Mouse (Mus musculus): Measurements from ENCODE around the gene Stap2. TPM values are rescaled to one million over a fixed set of nuclear protein-coding genes. Genes with fewer than 3 reads are reported as not detected.

The Stap2 gene
- polyA plus RNA-seq, 1 experiment from 2014 or later: 6.0 TPM

- H3K4me1 ChIP-seq (replicated peaks; ENCODE audit: control insufficient read depth, insufficient read depth, low read length): peaks cover 6% of the 10 kb centered on the region; the same call in 1 of the 2 replicates
- no peak overlapping the region for H3K4me3 ChIP-seq (replicated peaks; ENCODE audit: low read length)
- DNase-seq (ENCODE audit: low spot score): no peak
- H3K27me3 ChIP-seq (ENCODE audit: control insufficient read depth, insufficient read depth, low read length): no peaks in the 10 kb centered on the region
- no peak overlapping the region for H3K4me2 ChIP-seq (replicated peaks)
- H3K36me3 ChIP-seq (replicated peaks; ENCODE audit: control insufficient read depth, insufficient read depth): peaks cover 48% of the 10 kb centered on the region
- ATAC-seq (ENCODE audit: low FRiP score): no peak
- H3K9me3 ChIP-seq (ENCODE audit: control insufficient read depth, low read length): no peaks in the 10 kb centered on the region
- WGBS: 87% methylated on average over 9 of the region's 9 CpGs
- H3K27ac ChIP-seq: no peak overlapping the region
- H3K9ac ChIP-seq: no peak overlapping the region
Observed at GRCm38 (mm10) chr17:56030238-56030870, 25.0 kb upstream of the Stap2 start.

- Histone ChIP-seq H3K4me1 (replicated peaks; ENCODE audit: control insufficient read depth, insufficient read depth, low read length) (0 out of 2 replicates have a peak, but pooled peaks cover 8% of the 10 kb centered on the region), H3K9ac (no peak overlapping the region), H3K4me2 (replicated peaks) (no peak overlapping the region), H3K4me3 (replicated peaks; ENCODE audit: low read length) (no peak overlapping the region), H3K36me3 (replicated peaks; ENCODE audit: control insufficient read depth, insufficient read depth) (peaks cover 29% of the 10 kb centered on the region), H3K27ac (no peak overlapping the region), H3K9me3 (ENCODE audit: control insufficient read depth, low read length) (no peaks in the 10 kb centered on the region), H3K27me3 (ENCODE audit: control insufficient read depth, insufficient read depth, low read length) (no peaks in the 10 kb centered on the region)
- ATAC-seq (ENCODE audit: low FRiP score) (no peak), DNase-seq (ENCODE audit: low spot score) (no peak)
- 95% methylated on average over 5 of the region's 5 CpGs for WGBS
Observed at GRCm38 (mm10) chr17:56027801-56028441, 22.5 kb upstream of the Stap2 start.

GRCm38 (mm10) chr17:56026881-56027280 is 21.5 kb upstream of the Stap2 start:
- Histone ChIP-seq H3K36me3 (replicated peaks; ENCODE audit: control insufficient read depth, insufficient read depth) (peaks cover 21% of the 10 kb centered on the region), H3K9me3 (ENCODE audit: control insufficient read depth, low read length) (no peaks in the 10 kb centered on the region), H3K4me2 (replicated peaks) (no peak overlapping the region), H3K4me3 (replicated peaks; ENCODE audit: low read length) (no peak overlapping the region), H3K9ac (no peak overlapping the region), H3K27ac (no peak overlapping the region), H3K4me1 (replicated peaks; ENCODE audit: control insufficient read depth, insufficient read depth, low read length) (peaks cover 14% of the 10 kb centered on the region; the same call in 1 of the 2 replicates), H3K27me3 (ENCODE audit: control insufficient read depth, insufficient read depth, low read length) (no peaks in the 10 kb centered on the region)
- WGBS: 85% methylated on average over 1 of the region's 1 CpGs
- ATAC-seq (ENCODE audit: low FRiP score) (no peak), DNase-seq (ENCODE audit: low spot score) (no peak)

- DNase-seq (ENCODE audit: low spot score) (no peak), ATAC-seq (ENCODE audit: low FRiP score) (no peak)
- WGBS: 95% methylated on average over 1 of the region's 1 CpGs
- Histone ChIP-seq H3K36me3 (replicated peaks; ENCODE audit: control insufficient read depth, insufficient read depth) (peaks cover 20% of the 10 kb centered on the region), H3K4me3 (replicated peaks; ENCODE audit: low read length) (no peak overlapping the region), H3K27me3 (ENCODE audit: control insufficient read depth, insufficient read depth, low read length) (no peaks in the 10 kb centered on the region), H3K4me1 (replicated peaks; ENCODE audit: control insufficient read depth, insufficient read depth, low read length) (peaks cover 14% of the 10 kb centered on the region; the same call in 1 of the 2 replicates), H3K4me2 (replicated peaks) (no peak overlapping the region), H3K9me3 (ENCODE audit: control insufficient read depth, low read length) (no peaks in the 10 kb centered on the region), H3K9ac (no peak overlapping the region), H3K27ac (no peak overlapping the region)
Observed at GRCm38 (mm10) chr17:56026303-56026702, 20.9 kb upstream of the Stap2 start.

GRCm38 (mm10) chr17:56024931-56025330 is 19.5 kb upstream of the Stap2 start:
- H3K4me3 ChIP-seq (replicated peaks; ENCODE audit: low read length): no peak overlapping the region
- H3K27ac ChIP-seq: no peak overlapping the region
- H3K4me2 ChIP-seq (replicated peaks): no peak overlapping the region
- DNase-seq (ENCODE audit: low spot score) (no peak), ATAC-seq (ENCODE audit: low FRiP score) (no peak)
- 87% methylated on average over 5 of the region's 5 CpGs for WGBS
- H3K4me1 ChIP-seq (replicated peaks; ENCODE audit: control insufficient read depth, insufficient read depth, low read length): peaks cover 14% of the 10 kb centered on the region; the same call in 1 of the 2 replicates
- no peaks in the 10 kb centered on the region for H3K9me3 ChIP-seq (ENCODE audit: control insufficient read depth, low read length)
- H3K9ac ChIP-seq: no peak overlapping the region
- peaks cover 23% of the 10 kb centered on the region for H3K36me3 ChIP-seq (replicated peaks; ENCODE audit: control insufficient read depth, insufficient read depth)
- H3K27me3 ChIP-seq (ENCODE audit: control insufficient read depth, insufficient read depth, low read length): no peaks in the 10 kb centered on the region

GRCm38 (mm10) chr17:56024476-56024875 is 19.1 kb upstream of the Stap2 start:
- Histone ChIP-seq H3K4me3 (replicated peaks; ENCODE audit: low read length) (no peak overlapping the region), H3K9ac (no peak overlapping the region), H3K36me3 (replicated peaks; ENCODE audit: control insufficient read depth, insufficient read depth) (peaks cover 28% of the 10 kb centered on the region), H3K27ac (no peak overlapping the region), H3K27me3 (ENCODE audit: control insufficient read depth, insufficient read depth, low read length) (no peaks in the 10 kb centered on the region), H3K4me2 (replicated peaks) (no peak overlapping the region), H3K9me3 (ENCODE audit: control insufficient read depth, low read length) (no peaks in the 10 kb centered on the region), H3K4me1 (replicated peaks; ENCODE audit: control insufficient read depth, insufficient read depth, low read length) (peaks cover 14% of the 10 kb centered on the region; the same call in 1 of the 2 replicates)
- 69% methylated on average over 2 of the region's 2 CpGs for WGBS
- no peak for DNase-seq (ENCODE audit: low spot score)
- no peak for ATAC-seq (ENCODE audit: low FRiP score)

GRCm38 (mm10) chr17:56023386-56023785 is 18.0 kb upstream of the Stap2 start:
- Histone ChIP-seq H3K4me1 (replicated peaks; ENCODE audit: control insufficient read depth, insufficient read depth, low read length) (peaks cover 14% of the 10 kb centered on the region; the same call in 1 of the 2 replicates), H3K27me3 (ENCODE audit: control insufficient read depth, insufficient read depth, low read length) (no peaks in the 10 kb centered on the region), H3K4me2 (replicated peaks) (no peak overlapping the region), H3K4me3 (replicated peaks; ENCODE audit: low read length) (no peak overlapping the region), H3K9ac (no peak overlapping the region), H3K9me3 (ENCODE audit: control insufficient read depth, low read length) (no peaks in the 10 kb centered on the region), H3K36me3 (replicated peaks; ENCODE audit: control insufficient read depth, insufficient read depth) (peaks cover 30% of the 10 kb centered on the region), H3K27ac (0 out of 2 replicates have a peak overlapping the region, but pooled peaks have one; percentile 28)
- 78% methylated on average over 5 of the region's 5 CpGs for WGBS
- DNase-seq (ENCODE audit: low spot score) (no peak), ATAC-seq (ENCODE audit: low FRiP score) (no peak)

GRCm38 (mm10) chr17:56022989-56023290 is 17.6 kb upstream of the Stap2 start:
- WGBS: 81% methylated on average over 4 of the region's 4 CpGs
- Histone ChIP-seq H3K9me3 (ENCODE audit: control insufficient read depth, low read length) (no peaks in the 10 kb centered on the region), H3K4me2 (replicated peaks) (no peak overlapping the region), H3K27ac (0 out of 2 replicates have a peak overlapping the region, but pooled peaks have one; percentile 28), H3K9ac (no peak overlapping the region), H3K36me3 (replicated peaks; ENCODE audit: control insufficient read depth, insufficient read depth) (peaks cover 33% of the 10 kb centered on the region), H3K4me1 (replicated peaks; ENCODE audit: control insufficient read depth, insufficient read depth, low read length) (peaks cover 14% of the 10 kb centered on the region; the same call in 1 of the 2 replicates), H3K4me3 (replicated peaks; ENCODE audit: low read length) (no peak overlapping the region), H3K27me3 (ENCODE audit: control insufficient read depth, insufficient read depth, low read length) (no peaks in the 10 kb centered on the region)
- DNase-seq (ENCODE audit: low spot score): no peak
- ATAC-seq (ENCODE audit: low FRiP score): no peak

- Histone ChIP-seq H3K4me1 (replicated peaks; ENCODE audit: control insufficient read depth, insufficient read depth, low read length) (peaks cover 14% of the 10 kb centered on the region; the same call in 1 of the 2 replicates), H3K4me3 (replicated peaks; ENCODE audit: low read length) (no peak overlapping the region), H3K27me3 (ENCODE audit: control insufficient read depth, insufficient read depth, low read length) (no peaks in the 10 kb centered on the region), H3K9ac (no peak overlapping the region), H3K4me2 (replicated peaks) (no peak overlapping the region), H3K36me3 (replicated peaks; ENCODE audit: control insufficient read depth, insufficient read depth) (peaks cover 33% of the 10 kb centered on the region), H3K27ac (peak overlapping the region; percentile 28; the same call in 1 of the 2 replicates), H3K9me3 (ENCODE audit: control insufficient read depth, low read length) (no peaks in the 10 kb centered on the region)
- DNase-seq (ENCODE audit: low spot score) (no peak), ATAC-seq (ENCODE audit: low FRiP score) (no peak)
- 40% methylated on average over 2 of the region's 2 CpGs for WGBS
Observed at GRCm38 (mm10) chr17:56022131-56022988, 17.0 kb upstream of the Stap2 start.

All from hindbrain, embryonic 14.5 days (tissue).